Mouse (Mus musculus) ES-Bruce4 (cell line): ENCODE measurements around the gene Fbxo48.

Experiments
- CTCF ChIP-seq: IDR thresholded peaks from one replicate; pipeline ENCODE4 v1.8.1; 2011; ENCODE audit warnings: low read depth, low read length
- EP300 ChIP-seq: IDR thresholded peaks from 2 replicates; pipeline ENCODE4 v1.6.1; 2011; ENCODE audit warnings: low read depth, low read length; ENCODE audit not compliant: insufficient read depth
- POLR2A ChIP-seq: IDR thresholded peaks from one replicate; pipeline ENCODE4 v1.8.1; 2011; ENCODE audit warnings: low read length; ENCODE audit not compliant: insufficient read depth

- TF ChIP-seq POLR2A: no peak
- no peak for TF ChIP-seq CTCF
- no peak for TF ChIP-seq EP300
These were observed 35.3 kb upstream of the Fbxo48 start for GRCm38 (mm10) chr11:16915850-16916249.
